Mouse (Mus musculus): ENCODE measurements around the gene Itgb1bp1. TPM values are rescaled to one million over a fixed set of nuclear protein-coding genes. Genes with fewer than 3 reads are reported as not detected.

Gene Itgb1bp1
- polyA plus RNA-seq, 1 experiment from 2014 or later: 50.9 TPM

GRCm38 (mm10) chr12:21233727-21234126, 52.4 kb downstream of the Itgb1bp1 start:
- Histone ChIP-seq H3K9me3 (no peaks in the 10 kb centered on the region), H3K9ac (no peak overlapping the region), H3K36me3 (peaks cover 74% of the 10 kb centered on the region), H3K4me3 (no peak overlapping the region), H3K4me1 (no peaks in the 10 kb centered on the region), H3K4me2 (no peak overlapping the region), H3K27ac (no peak overlapping the region), H3K27me3 (no peaks in the 10 kb centered on the region)
- WGBS: 87% methylated on average over 7 of the region's 7 CpGs
- no peak for ATAC-seq (ENCODE audit: insufficient number of reproducible peaks, insufficient read depth, low FRiP score, low TSS enrichment, low read depth)

GRCm38 (mm10) chr12:21229076-21229918, 56.8 kb downstream of the Itgb1bp1 start:
- H3K4me1 ChIP-seq: peaks cover 7% of the 10 kb centered on the region; the same call in 1 of the 2 replicates
- no peaks in the 10 kb centered on the region for H3K9me3 ChIP-seq
- no peak overlapping the region for H3K27ac ChIP-seq
- H3K9ac ChIP-seq: no peak overlapping the region
- H3K27me3 ChIP-seq: no peaks in the 10 kb centered on the region
- no peak for ATAC-seq (ENCODE audit: insufficient number of reproducible peaks, insufficient read depth, low FRiP score, low TSS enrichment, low read depth)
- peaks cover 43% of the 10 kb centered on the region for H3K36me3 ChIP-seq
- 79% methylated on average over 17 of the region's 17 CpGs for WGBS
- no peak overlapping the region for H3K4me3 ChIP-seq
- H3K4me2 ChIP-seq: no peak overlapping the region

- Histone ChIP-seq H3K4me2 (no peak overlapping the region), H3K4me1 (peaks cover 7% of the 10 kb centered on the region; the same call in 1 of the 2 replicates), H3K36me3 (peaks cover 46% of the 10 kb centered on the region), H3K4me3 (no peak overlapping the region), H3K27me3 (no peaks in the 10 kb centered on the region), H3K9ac (no peak overlapping the region), H3K9me3 (no peaks in the 10 kb centered on the region), H3K27ac (no peak overlapping the region)
- no peak for ATAC-seq (ENCODE audit: insufficient number of reproducible peaks, insufficient read depth, low FRiP score, low TSS enrichment, low read depth)
- WGBS: 94% methylated on average over 4 of the region's 4 CpGs
These were observed 57.4 kb downstream of the Itgb1bp1 start for GRCm38 (mm10) chr12:21228650-21229049.

GRCm38 (mm10) chr12:21227076-21227980, 58.8 kb downstream of the Itgb1bp1 start:
- ATAC-seq (ENCODE audit: insufficient number of reproducible peaks, insufficient read depth, low FRiP score, low TSS enrichment, low read depth): no peak

GRCm38 (mm10) chr12:21226316-21226715, 59.8 kb downstream of the Itgb1bp1 start:
- no peak overlapping the region for H3K9ac ChIP-seq
- no peaks in the 10 kb centered on the region for H3K27me3 ChIP-seq
- no peak for ATAC-seq (ENCODE audit: insufficient number of reproducible peaks, insufficient read depth, low FRiP score, low TSS enrichment, low read depth)
- H3K4me3 ChIP-seq: no peak overlapping the region
- H3K4me1 ChIP-seq: peaks cover 7% of the 10 kb centered on the region; the same call in 1 of the 2 replicates
- H3K36me3 ChIP-seq: peaks cover 35% of the 10 kb centered on the region
- H3K27ac ChIP-seq: no peak overlapping the region
- 73% methylated on average over 9 of the region's 9 CpGs for WGBS
- H3K9me3 ChIP-seq: no peaks in the 10 kb centered on the region
- no peak overlapping the region for H3K4me2 ChIP-seq

More at GRCm38 (mm10) chr12:21227076-21227980, 58.8 kb downstream of the Itgb1bp1 start:
- Histone ChIP-seq H3K9ac (no peak overlapping the region), H3K4me1 (peaks cover 7% of the 10 kb centered on the region; the same call in 1 of the 2 replicates), H3K4me3 (no peak overlapping the region), H3K36me3 (peaks cover 40% of the 10 kb centered on the region), H3K4me2 (no peak overlapping the region), H3K27me3 (no peaks in the 10 kb centered on the region), H3K27ac (no peak overlapping the region), H3K9me3 (no peaks in the 10 kb centered on the region)
- 67% methylated on average over 6 of the region's 6 CpGs for WGBS

GRCm38 (mm10) chr12:21225358-21225757, 60.7 kb downstream of the Itgb1bp1 start:
- Histone ChIP-seq H3K9me3 (no peaks in the 10 kb centered on the region), H3K9ac (no peak overlapping the region), H3K36me3 (peaks cover 36% of the 10 kb centered on the region), H3K4me3 (no peak overlapping the region), H3K4me1 (peaks cover 7% of the 10 kb centered on the region; the same call in 1 of the 2 replicates), H3K27me3 (no peaks in the 10 kb centered on the region), H3K4me2 (no peak overlapping the region), H3K27ac (no peak overlapping the region)
- ATAC-seq (ENCODE audit: insufficient number of reproducible peaks, insufficient read depth, low FRiP score, low TSS enrichment, low read depth): no peak
- WGBS: 61% methylated on average over 8 of the region's 8 CpGs

GRCm38 (mm10) chr12:21223923-21224322, 62.2 kb downstream of the Itgb1bp1 start:
- no peak for ATAC-seq (ENCODE audit: insufficient number of reproducible peaks, insufficient read depth, low FRiP score, low TSS enrichment, low read depth)
- Histone ChIP-seq H3K9ac (no peak overlapping the region), H3K4me1 (peaks cover 7% of the 10 kb centered on the region; the same call in 1 of the 2 replicates), H3K4me3 (no peak overlapping the region), H3K4me2 (no peak overlapping the region), H3K27ac (no peak overlapping the region), H3K36me3 (peaks cover 31% of the 10 kb centered on the region), H3K9me3 (no peaks in the 10 kb centered on the region), H3K27me3 (no peaks in the 10 kb centered on the region)
- WGBS: 93% methylated on average over 4 of the region's 4 CpGs

GRCm38 (mm10) chr12:21220596-21220995, 65.5 kb downstream of the Itgb1bp1 start:
- Histone ChIP-seq H3K27me3 (no peaks in the 10 kb centered on the region), H3K4me3 (no peak overlapping the region), H3K36me3 (peaks cover 53% of the 10 kb centered on the region), H3K9ac (no peak overlapping the region), H3K9me3 (no peaks in the 10 kb centered on the region), H3K4me2 (no peak overlapping the region), H3K27ac (no peak overlapping the region), H3K4me1 (no peaks in the 10 kb centered on the region)
- no peak for ATAC-seq (ENCODE audit: insufficient number of reproducible peaks, insufficient read depth, low FRiP score, low TSS enrichment, low read depth)
- 73% methylated on average over 1 of the region's 1 CpGs for WGBS

GRCm38 (mm10) chr12:21217776-21218444, 68.2 kb downstream of the Itgb1bp1 start:
- no peak for ATAC-seq (ENCODE audit: insufficient number of reproducible peaks, insufficient read depth, low FRiP score, low TSS enrichment, low read depth)

GRCm38 (mm10) chr12:21214551-21215165, 71.4 kb downstream of the Itgb1bp1 start:
- Histone ChIP-seq H3K27ac (no peak overlapping the region), H3K4me1 (no peaks in the 10 kb centered on the region), H3K4me2 (no peak overlapping the region), H3K36me3 (peaks cover 45% of the 10 kb centered on the region), H3K27me3 (no peaks in the 10 kb centered on the region), H3K9me3 (no peaks in the 10 kb centered on the region), H3K9ac (no peak overlapping the region), H3K4me3 (no peak overlapping the region)
- ATAC-seq (ENCODE audit: insufficient number of reproducible peaks, insufficient read depth, low FRiP score, low TSS enrichment, low read depth): no peak
- WGBS: 87% methylated on average over 8 of the region's 8 CpGs

More at GRCm38 (mm10) chr12:21217776-21218444, 68.2 kb downstream of the Itgb1bp1 start:
- H3K27ac ChIP-seq: no peak overlapping the region
- no peaks in the 10 kb centered on the region for H3K4me1 ChIP-seq
- H3K36me3 ChIP-seq: peaks cover 54% of the 10 kb centered on the region
- no peaks in the 10 kb centered on the region for H3K9me3 ChIP-seq
- H3K4me2 ChIP-seq: no peak overlapping the region
- no peaks in the 10 kb centered on the region for H3K27me3 ChIP-seq
- H3K9ac ChIP-seq: no peak overlapping the region
- 79% methylated on average over 11 of the region's 11 CpGs for WGBS
- no peak overlapping the region for H3K4me3 ChIP-seq

GRCm38 (mm10) chr12:21212876-21213275, 73.2 kb downstream of the Itgb1bp1 start:
- H3K27ac ChIP-seq: no peak overlapping the region
- H3K9me3 ChIP-seq: no peaks in the 10 kb centered on the region
- ATAC-seq (ENCODE audit: insufficient number of reproducible peaks, insufficient read depth, low FRiP score, low TSS enrichment, low read depth): no peak
- peaks cover 42% of the 10 kb centered on the region for H3K36me3 ChIP-seq
- H3K4me3 ChIP-seq: no peak overlapping the region
- no peak overlapping the region for H3K4me2 ChIP-seq
- H3K4me1 ChIP-seq: no peaks in the 10 kb centered on the region
- H3K9ac ChIP-seq: no peak overlapping the region
- H3K27me3 ChIP-seq: no peaks in the 10 kb centered on the region
- WGBS: 86% methylated on average over 17 of the region's 17 CpGs

Measured in embryonic facial prominence, embryonic 13.5 days (tissue).